Mouse (Mus musculus): Measurements from ENCODE around the gene 4921536K21Rik. TPM values are rescaled to one million over a fixed set of nuclear protein-coding genes. Genes with fewer than 3 reads are reported as not detected.

The 4921536K21Rik gene
- polyA plus RNA-seq, 1 experiment from 2014 or later = 0.23 TPM

GRCm38 (mm10) chr11:3855846-3856245, 39.1 kb downstream of the 4921536K21Rik start:
- H3K4me2 ChIP-seq (ENCODE audit: low read depth) = no peak overlapping the region
- no peak overlapping the region for H3K4me3 ChIP-seq (ENCODE audit: low read depth, low read length)
- no peak overlapping the region for H3K27ac ChIP-seq (ENCODE audit: low read depth, low read length)
- 95% methylated on average over 5 of the region's 5 CpGs for WGBS
- H3K4me1 ChIP-seq (ENCODE audit: control insufficient read depth, insufficient read depth, low read length) = no peaks in the 10 kb centered on the region
- no peaks in the 10 kb centered on the region for H3K36me3 ChIP-seq (ENCODE audit: control insufficient read depth, insufficient read depth, low read length)
- DNase-seq (ENCODE audit: low spot score) (no peak), ATAC-seq (ENCODE audit: insufficient read depth, low FRiP score, low TSS enrichment) (no peak)
- H3K27me3 ChIP-seq (ENCODE audit: control insufficient read depth, insufficient read depth, low read length) = no peaks in the 10 kb centered on the region
- H3K9ac ChIP-seq (ENCODE audit: low read length) = no peak overlapping the region
- H3K9me3 ChIP-seq (ENCODE audit: control insufficient read depth, low read length) = no peaks in the 10 kb centered on the region

DNA sequence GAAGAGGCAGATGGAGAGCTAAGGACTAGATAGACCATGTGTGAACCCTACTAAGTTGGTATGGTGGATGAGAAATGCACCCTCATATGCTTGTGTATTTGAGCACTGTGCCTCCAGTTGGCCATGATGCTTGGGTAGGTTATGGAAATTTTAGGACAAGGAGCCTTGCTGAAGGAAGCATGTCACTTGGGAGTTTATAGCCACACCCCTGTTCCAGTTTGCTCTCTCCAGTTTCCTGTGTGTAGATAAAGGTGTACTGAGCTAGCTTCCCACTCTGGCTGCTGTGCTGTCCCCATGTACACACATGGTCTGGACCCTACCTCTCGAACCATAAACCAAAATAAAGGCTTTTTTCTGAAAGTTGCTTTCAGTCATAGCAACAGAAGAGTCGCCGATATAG, 40.7 kb downstream of the 4921536K21Rik start:
- H3K9ac ChIP-seq (ENCODE audit: low read length) = no peak overlapping the region
- DNase-seq (ENCODE audit: low spot score) (no peak), ATAC-seq (ENCODE audit: insufficient read depth, low FRiP score, low TSS enrichment) (no peak)
- no peaks in the 10 kb centered on the region for H3K9me3 ChIP-seq (ENCODE audit: control insufficient read depth, low read length)
- no peaks in the 10 kb centered on the region for H3K4me1 ChIP-seq (ENCODE audit: control insufficient read depth, insufficient read depth, low read length)
- H3K4me3 ChIP-seq (ENCODE audit: low read depth, low read length) = no peak overlapping the region
- H3K27me3 ChIP-seq (ENCODE audit: control insufficient read depth, insufficient read depth, low read length) = no peaks in the 10 kb centered on the region
- no peak overlapping the region for H3K4me2 ChIP-seq (ENCODE audit: low read depth)
- WGBS = 94% methylated on average over 3 of the region's 3 CpGs
- no peak overlapping the region for H3K27ac ChIP-seq (ENCODE audit: low read depth, low read length)
- no peaks in the 10 kb centered on the region for H3K36me3 ChIP-seq (ENCODE audit: control insufficient read depth, insufficient read depth, low read length)

- ATAC-seq (ENCODE audit: insufficient read depth, low FRiP score, low TSS enrichment) = no peak
Observed at GRCm38 (mm10) chr11:3853481-3854034, 41.3 kb downstream of the 4921536K21Rik start.

DNA sequence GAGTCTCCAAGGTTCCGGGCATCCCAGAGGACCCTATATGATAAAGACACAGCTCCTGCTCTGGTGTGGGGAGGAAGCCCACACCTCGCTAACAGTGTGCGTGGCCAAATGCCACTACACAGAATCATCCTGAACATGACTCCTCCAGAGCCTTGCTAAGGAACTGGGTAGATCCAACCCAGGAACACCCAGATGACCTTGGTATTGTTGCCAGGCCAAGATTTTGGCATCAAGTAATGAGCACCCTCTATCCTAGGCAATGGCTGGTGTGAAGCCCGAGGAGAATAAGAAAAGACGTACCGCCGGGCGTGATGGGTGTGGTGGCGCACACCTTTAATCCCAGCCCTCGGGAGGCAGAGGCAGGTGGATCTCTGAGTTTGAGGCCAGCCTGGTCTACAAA, 41.9 kb downstream of the 4921536K21Rik start:
- Histone ChIP-seq H3K4me1 (ENCODE audit: control insufficient read depth, insufficient read depth, low read length) (no peaks in the 10 kb centered on the region), H3K4me2 (ENCODE audit: low read depth) (no peak overlapping the region), H3K36me3 (ENCODE audit: control insufficient read depth, insufficient read depth, low read length) (no peaks in the 10 kb centered on the region), H3K4me3 (ENCODE audit: low read depth, low read length) (no peak overlapping the region), H3K27me3 (ENCODE audit: control insufficient read depth, insufficient read depth, low read length) (no peaks in the 10 kb centered on the region), H3K9ac (ENCODE audit: low read length) (no peak overlapping the region), H3K9me3 (ENCODE audit: control insufficient read depth, low read length) (no peaks in the 10 kb centered on the region), H3K27ac (ENCODE audit: low read depth, low read length) (no peak overlapping the region)
- ATAC-seq (ENCODE audit: insufficient read depth, low FRiP score, low TSS enrichment) = no peak
- DNase-seq (ENCODE audit: low spot score) = no peak
- 94% methylated on average over 10 of the region's 10 CpGs for WGBS

More at GRCm38 (mm10) chr11:3853481-3854034, 41.3 kb downstream of the 4921536K21Rik start:
- no peak overlapping the region for H3K4me2 ChIP-seq (ENCODE audit: low read depth)
- H3K4me3 ChIP-seq (ENCODE audit: low read depth, low read length) = no peak overlapping the region
- no peaks in the 10 kb centered on the region for H3K27me3 ChIP-seq (ENCODE audit: control insufficient read depth, insufficient read depth, low read length)
- H3K9me3 ChIP-seq (ENCODE audit: control insufficient read depth, low read length) = no peaks in the 10 kb centered on the region
- no peak overlapping the region for H3K9ac ChIP-seq (ENCODE audit: low read length)
- H3K27ac ChIP-seq (ENCODE audit: low read depth, low read length) = no peak overlapping the region
- H3K36me3 ChIP-seq (ENCODE audit: control insufficient read depth, insufficient read depth, low read length) = no peaks in the 10 kb centered on the region
- no peaks in the 10 kb centered on the region for H3K4me1 ChIP-seq (ENCODE audit: control insufficient read depth, insufficient read depth, low read length)
- DNase-seq (ENCODE audit: low spot score) = no peak
- 87% methylated on average over 5 of the region's 5 CpGs for WGBS

DNA sequence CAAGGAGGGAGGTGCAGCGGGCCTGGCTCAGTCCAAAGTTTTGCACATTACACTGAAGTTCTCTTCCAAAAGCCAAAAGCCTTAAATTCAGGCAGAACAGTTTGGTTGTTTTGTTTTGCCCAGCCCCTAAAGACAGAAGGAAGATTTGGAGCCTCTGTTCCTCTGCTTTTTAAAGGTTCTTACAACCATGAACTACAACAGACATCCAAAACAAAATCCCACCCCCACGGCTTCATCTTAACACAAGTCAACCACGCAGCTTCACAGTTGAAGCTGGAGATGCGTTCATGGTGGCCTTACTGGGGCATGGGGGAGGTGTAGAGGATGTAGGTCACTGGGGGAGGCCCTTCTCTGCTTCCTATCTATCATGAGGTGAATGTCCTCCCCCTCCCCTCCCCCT, 43.0 kb downstream of the 4921536K21Rik start:
- Histone ChIP-seq H3K9me3 (ENCODE audit: control insufficient read depth, low read length) (no peaks in the 10 kb centered on the region), H3K27ac (ENCODE audit: low read depth, low read length) (no peak overlapping the region), H3K4me3 (ENCODE audit: low read depth, low read length) (no peak overlapping the region), H3K9ac (ENCODE audit: low read length) (no peak overlapping the region), H3K36me3 (ENCODE audit: control insufficient read depth, insufficient read depth, low read length) (no peaks in the 10 kb centered on the region), H3K27me3 (ENCODE audit: control insufficient read depth, insufficient read depth, low read length) (no peaks in the 10 kb centered on the region), H3K4me2 (ENCODE audit: low read depth) (no peak overlapping the region), H3K4me1 (ENCODE audit: control insufficient read depth, insufficient read depth, low read length) (no peaks in the 10 kb centered on the region)
- DNase-seq (ENCODE audit: low spot score) = no peak
- no peak for ATAC-seq (ENCODE audit: insufficient read depth, low FRiP score, low TSS enrichment)
- 77% methylated on average over 4 of the region's 4 CpGs for WGBS

DNA sequence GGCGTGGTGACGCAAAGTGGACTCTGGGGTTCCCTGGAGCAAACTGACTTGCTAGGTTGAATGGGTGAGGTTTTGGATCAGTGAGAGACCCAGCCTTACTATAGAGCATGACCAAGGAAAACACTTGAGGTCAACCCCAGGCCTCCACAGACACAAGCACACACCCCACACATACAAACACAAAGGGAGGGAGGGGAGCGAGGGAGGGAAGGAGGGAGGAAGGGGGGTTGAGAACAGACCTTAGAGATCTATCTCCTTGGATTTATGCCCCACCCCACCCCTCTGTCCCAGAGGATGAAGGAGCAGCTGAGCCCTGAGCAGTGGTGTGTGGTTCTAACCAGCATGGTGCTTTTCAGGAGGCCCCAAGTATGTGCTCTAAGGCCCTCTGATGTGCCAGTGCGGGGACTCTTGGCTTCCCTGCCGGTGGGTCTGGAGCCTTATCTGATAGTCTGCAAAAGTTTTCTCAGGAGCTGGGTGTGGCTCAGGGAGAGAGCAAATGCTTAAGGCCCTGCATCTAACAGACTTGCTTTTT, 44.1 kb downstream of the 4921536K21Rik start:
- H3K27ac ChIP-seq (ENCODE audit: low read depth, low read length) = no peak overlapping the region
- DNase-seq (ENCODE audit: low spot score) (no peak), ATAC-seq (ENCODE audit: insufficient read depth, low FRiP score, low TSS enrichment) (no peak)
- H3K9ac ChIP-seq (ENCODE audit: low read length) = no peak overlapping the region
- H3K4me2 ChIP-seq (ENCODE audit: low read depth) = no peak overlapping the region
- H3K27me3 ChIP-seq (ENCODE audit: control insufficient read depth, insufficient read depth, low read length) = no peaks in the 10 kb centered on the region
- no peaks in the 10 kb centered on the region for H3K9me3 ChIP-seq (ENCODE audit: control insufficient read depth, low read length)
- WGBS = 69% methylated on average over 5 of the region's 5 CpGs
- H3K36me3 ChIP-seq (ENCODE audit: control insufficient read depth, insufficient read depth, low read length) = no peaks in the 10 kb centered on the region
- H3K4me1 ChIP-seq (ENCODE audit: control insufficient read depth, insufficient read depth, low read length) = no peaks in the 10 kb centered on the region
- no peak overlapping the region for H3K4me3 ChIP-seq (ENCODE audit: low read depth, low read length)

DNA sequence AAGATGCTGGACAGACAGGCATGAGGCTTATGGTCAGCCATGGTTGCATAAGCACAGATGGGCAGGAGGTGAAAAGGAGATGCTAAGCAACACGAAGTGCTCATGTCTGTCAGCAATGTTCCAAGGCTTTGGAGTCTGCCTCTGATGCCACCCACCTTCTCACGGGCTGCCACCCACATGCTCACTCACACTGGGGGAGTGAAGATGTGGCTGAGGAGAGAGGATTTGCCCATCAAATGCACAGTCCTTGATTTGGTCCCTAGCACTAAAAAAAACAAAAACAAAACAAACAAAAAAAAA, 44.6 kb downstream of the 4921536K21Rik start:
- Histone ChIP-seq H3K4me3 (ENCODE audit: low read depth, low read length) (no peak overlapping the region), H3K4me2 (ENCODE audit: low read depth) (no peak overlapping the region), H3K27ac (ENCODE audit: low read depth, low read length) (no peak overlapping the region), H3K9me3 (ENCODE audit: control insufficient read depth, low read length) (no peaks in the 10 kb centered on the region), H3K27me3 (ENCODE audit: control insufficient read depth, insufficient read depth, low read length) (no peaks in the 10 kb centered on the region), H3K9ac (ENCODE audit: low read length) (no peak overlapping the region), H3K36me3 (ENCODE audit: control insufficient read depth, insufficient read depth, low read length) (no peaks in the 10 kb centered on the region), H3K4me1 (ENCODE audit: control insufficient read depth, insufficient read depth, low read length) (no peaks in the 10 kb centered on the region)
- ATAC-seq (ENCODE audit: insufficient read depth, low FRiP score, low TSS enrichment) (no peak), DNase-seq (ENCODE audit: low spot score) (no peak)
- 85% methylated on average over 2 of the region's 2 CpGs for WGBS

DNA sequence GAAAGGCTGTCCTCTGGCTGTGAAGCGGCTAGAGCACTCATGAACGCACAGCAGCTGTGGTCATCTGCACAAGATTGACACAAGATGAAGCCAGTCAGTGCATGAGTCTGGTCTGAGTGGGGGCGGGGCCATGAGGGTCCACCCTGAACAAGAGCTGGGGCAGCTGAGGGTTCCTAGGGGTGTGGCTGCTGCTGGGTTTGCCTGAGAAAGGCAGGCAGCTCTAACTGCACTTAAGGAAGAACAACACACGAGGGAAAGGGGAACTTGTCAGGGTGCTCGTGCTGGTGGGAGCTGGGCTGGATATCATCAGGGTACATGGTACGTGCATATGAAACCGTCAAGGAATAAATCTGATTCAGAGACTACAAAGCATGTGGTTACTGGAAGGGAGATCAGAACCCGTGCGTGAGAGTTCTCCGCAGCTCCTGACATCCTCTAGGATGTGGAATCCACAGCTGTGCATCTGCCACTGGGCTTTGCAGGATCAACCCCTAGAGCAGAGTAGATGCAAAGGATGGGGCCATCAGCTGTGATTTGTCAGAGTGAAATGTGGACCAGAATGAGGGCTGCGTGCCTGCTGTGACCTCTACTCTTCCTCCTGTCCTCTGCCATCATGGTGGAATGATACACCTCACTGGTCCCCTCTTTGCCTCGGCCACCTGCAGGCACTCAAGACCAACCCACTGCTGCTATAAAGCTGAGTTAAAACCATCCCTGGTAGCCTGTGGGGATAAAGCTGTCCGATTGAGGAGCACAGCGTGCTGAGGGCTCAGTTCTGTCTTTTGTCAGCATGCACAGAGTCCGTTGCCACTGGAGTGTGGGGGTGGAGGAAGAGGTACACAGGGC, 45.2 kb downstream of the 4921536K21Rik start:
- H3K27ac ChIP-seq (ENCODE audit: low read depth, low read length) = no peak overlapping the region
- no peaks in the 10 kb centered on the region for H3K9me3 ChIP-seq (ENCODE audit: control insufficient read depth, low read length)
- no peak overlapping the region for H3K9ac ChIP-seq (ENCODE audit: low read length)
- DNase-seq (ENCODE audit: low spot score) = no peak
- WGBS = 85% methylated on average over 15 of the region's 15 CpGs
- H3K4me2 ChIP-seq (ENCODE audit: low read depth) = no peak overlapping the region
- no peaks in the 10 kb centered on the region for H3K36me3 ChIP-seq (ENCODE audit: control insufficient read depth, insufficient read depth, low read length)
- no peak for ATAC-seq (ENCODE audit: insufficient read depth, low FRiP score, low TSS enrichment)
- H3K4me1 ChIP-seq (ENCODE audit: control insufficient read depth, insufficient read depth, low read length) = no peaks in the 10 kb centered on the region
- no peak overlapping the region for H3K4me3 ChIP-seq (ENCODE audit: low read depth, low read length)
- no peaks in the 10 kb centered on the region for H3K27me3 ChIP-seq (ENCODE audit: control insufficient read depth, insufficient read depth, low read length)

GRCm38 (mm10) chr11:3846351-3846750, 48.5 kb downstream of the 4921536K21Rik start:
- WGBS = 64% methylated on average over 2 of the region's 2 CpGs
- no peak for DNase-seq (ENCODE audit: low spot score)

More at GRCm38 (mm10) chr11:3846351-3846750, 48.5 kb downstream of the 4921536K21Rik start:
- Histone ChIP-seq H3K9me3 (ENCODE audit: control insufficient read depth, low read length) (no peaks in the 10 kb centered on the region), H3K36me3 (ENCODE audit: control insufficient read depth, insufficient read depth, low read length) (no peaks in the 10 kb centered on the region), H3K9ac (ENCODE audit: low read length) (no peak overlapping the region), H3K27ac (ENCODE audit: low read depth, low read length) (no peak overlapping the region), H3K4me1 (ENCODE audit: control insufficient read depth, insufficient read depth, low read length) (no peaks in the 10 kb centered on the region), H3K27me3 (ENCODE audit: control insufficient read depth, insufficient read depth, low read length) (no peaks in the 10 kb centered on the region), H3K4me3 (ENCODE audit: low read depth, low read length) (no peak overlapping the region), H3K4me2 (ENCODE audit: low read depth) (no peak overlapping the region)
- no peak for ATAC-seq (ENCODE audit: insufficient read depth, low FRiP score, low TSS enrichment)

Measured in neural tube, embryonic 11.5 days (tissue).